Mouse (Mus musculus): ENCODE data around the gene Kif26b. TPM values are rescaled to one million over a fixed set of nuclear protein-coding genes. Genes with fewer than 3 reads are reported as not detected.

The Kif26b gene
- 1 to 10 TPM; 2.9 to 3.0 TPM for total RNA-seq (2021)
- long read RNA-seq, experiment 1, result 0 reads
- long read RNA-seq, experiment 2, partial matches to known transcripts, result 1 of 1 reads
- long read RNA-seq, experiment 2, other reads (novel, unspliced or antisense), result 0 of 1 reads

DNA sequence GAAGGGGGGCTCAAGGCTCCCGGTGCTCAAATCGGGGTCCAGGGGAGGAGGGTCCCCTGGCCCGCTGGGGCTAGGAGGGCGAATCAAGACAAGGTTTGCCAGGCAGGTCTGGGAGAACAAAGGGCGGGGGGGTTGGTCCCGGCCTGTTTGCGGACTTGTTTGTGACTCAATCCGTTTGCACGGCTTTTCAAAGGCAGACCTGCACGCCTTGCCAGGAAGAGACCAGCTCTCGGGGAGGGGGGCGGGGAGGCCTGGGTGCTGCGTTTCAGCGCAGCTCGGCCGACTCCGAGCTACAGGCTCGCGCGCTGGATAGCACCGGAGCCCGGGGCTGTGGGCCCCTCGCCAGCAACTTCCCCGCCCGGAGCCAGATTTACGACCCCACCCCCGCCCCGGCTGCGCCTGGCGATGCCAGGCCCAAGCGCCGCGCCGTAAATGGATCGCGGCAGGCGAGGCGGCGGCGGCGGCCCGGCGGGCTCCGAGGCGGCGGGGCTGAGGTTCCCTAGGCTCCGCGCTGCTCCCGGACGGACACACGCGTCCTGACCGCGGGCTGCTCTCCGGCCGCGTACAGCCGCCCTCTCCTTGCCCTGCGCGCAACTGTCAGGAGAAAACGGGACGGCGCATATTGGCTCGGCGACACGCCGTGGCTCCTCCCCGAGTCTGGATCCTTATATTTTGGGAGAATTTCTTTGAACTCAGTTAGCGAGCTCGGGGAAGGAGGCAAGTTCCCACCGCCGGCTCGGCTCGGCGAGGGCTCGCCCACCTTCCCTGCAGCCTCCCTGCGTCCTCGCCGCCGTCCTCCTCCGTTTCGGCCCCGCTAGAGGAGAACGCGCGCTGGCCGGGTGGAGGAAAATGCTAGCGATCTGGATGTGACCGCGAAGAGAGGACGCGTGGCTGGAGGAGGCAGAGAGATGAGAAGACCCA is at the start of gene Kif26b:
Gene Kif26b (plus strand): TSS at position 695 of the 921 bp plus-strand sequence.
- DNase-seq (ENCODE audit: low spot score in 2 of 2), result peak; percentile 39 to 49

- no peak for DNase-seq (ENCODE audit: low spot score in 2 of 2)
These were observed 45.1 kb upstream of the Kif26b start for GRCm38 (mm10) chr1:178483854-178484253.

- DNase-seq (ENCODE audit: low spot score in 2 of 2), result no peak
These were observed 43.6 kb upstream of the Kif26b start for GRCm38 (mm10) chr1:178485138-178485867.

DNA sequence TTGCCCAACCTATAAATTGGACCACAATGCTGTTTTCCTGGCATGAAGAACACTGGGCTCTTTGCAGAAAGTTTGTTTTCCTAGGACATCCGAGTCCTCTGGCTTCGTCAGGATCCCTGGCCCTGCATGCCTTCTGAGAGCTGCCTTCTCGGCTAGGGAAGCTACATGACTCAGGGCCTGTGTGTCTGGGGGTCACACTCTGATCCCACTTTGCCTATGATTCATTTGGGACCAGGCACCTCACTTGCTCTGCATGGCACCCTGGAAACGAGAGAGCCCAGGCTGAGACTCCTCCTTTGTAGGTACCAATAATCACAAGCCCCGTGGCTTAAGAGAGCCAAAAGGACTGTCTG is 43.1 kb upstream of the Kif26b start:
- no peak for DNase-seq (ENCODE audit: low spot score in 2 of 2)

DNA sequence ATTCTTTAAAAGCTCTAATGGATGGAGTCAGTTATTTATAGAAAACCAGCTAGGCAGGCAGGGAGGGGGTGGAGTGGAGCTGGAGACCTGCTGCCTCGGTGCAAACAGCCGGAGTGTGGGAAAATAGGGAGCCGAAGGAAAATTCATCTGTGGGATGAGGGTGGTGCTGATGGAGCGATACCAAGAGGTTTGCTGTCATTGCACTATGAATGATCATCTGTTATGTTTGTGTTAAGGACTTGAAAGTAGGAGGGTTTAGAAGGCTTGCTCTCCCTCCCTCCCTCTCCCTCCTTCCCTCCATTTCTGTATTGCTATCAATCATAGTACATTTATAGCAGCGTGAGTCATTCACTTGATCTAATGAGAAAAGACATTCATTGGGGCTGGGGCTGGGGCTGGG is 42.1 kb upstream of the Kif26b start:
- DNase-seq (ENCODE audit: low spot score in 2 of 2), result no peak

GRCm38 (mm10) chr1:178489127-178489526 is 39.8 kb upstream of the Kif26b start:
- no peak for DNase-seq (ENCODE audit: low spot score in 2 of 2)

DNA sequence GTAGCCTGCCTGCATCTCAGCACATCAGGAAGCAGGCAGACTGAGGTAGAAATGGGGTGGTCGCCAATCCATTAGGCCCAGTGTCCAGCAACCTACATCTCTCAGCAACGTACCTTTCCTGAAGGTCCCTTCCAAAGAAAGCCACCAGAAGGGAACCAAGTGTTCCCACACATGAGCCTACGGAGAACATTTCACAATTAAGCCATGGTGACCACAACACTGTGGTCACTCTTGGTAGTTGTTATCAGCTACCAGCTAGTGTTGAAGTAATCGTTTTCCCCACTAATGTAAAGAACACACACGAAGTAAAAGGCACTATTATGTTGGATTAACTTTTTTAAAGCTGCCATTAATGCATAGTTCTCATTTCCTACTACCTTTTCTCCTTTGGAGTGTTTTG is 37.2 kb upstream of the Kif26b start:
- DNase-seq (ENCODE audit: low spot score in 2 of 2), result no peak

DNA sequence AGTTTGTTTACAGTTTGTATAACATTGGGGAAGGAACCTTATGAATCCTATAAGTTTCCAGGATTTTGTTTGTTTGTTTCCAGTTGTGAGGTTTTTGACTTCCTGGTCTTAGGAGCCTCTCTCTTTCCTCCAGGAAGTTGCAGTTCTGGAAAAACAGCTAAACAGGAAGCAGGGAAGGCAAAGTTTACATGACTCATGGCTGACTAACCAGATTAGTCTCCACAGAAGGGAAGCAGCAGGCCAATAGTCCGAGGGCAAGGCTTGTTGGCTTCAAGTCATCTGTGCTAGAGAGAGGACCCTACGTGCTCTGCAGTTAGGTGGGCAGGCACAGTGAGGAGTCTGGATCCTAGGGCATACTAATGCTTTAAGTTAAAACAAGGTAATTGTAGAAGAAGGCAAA is 36.4 kb upstream of the Kif26b start:
- DNase-seq (ENCODE audit: low spot score in 2 of 2), result no peak

DNA sequence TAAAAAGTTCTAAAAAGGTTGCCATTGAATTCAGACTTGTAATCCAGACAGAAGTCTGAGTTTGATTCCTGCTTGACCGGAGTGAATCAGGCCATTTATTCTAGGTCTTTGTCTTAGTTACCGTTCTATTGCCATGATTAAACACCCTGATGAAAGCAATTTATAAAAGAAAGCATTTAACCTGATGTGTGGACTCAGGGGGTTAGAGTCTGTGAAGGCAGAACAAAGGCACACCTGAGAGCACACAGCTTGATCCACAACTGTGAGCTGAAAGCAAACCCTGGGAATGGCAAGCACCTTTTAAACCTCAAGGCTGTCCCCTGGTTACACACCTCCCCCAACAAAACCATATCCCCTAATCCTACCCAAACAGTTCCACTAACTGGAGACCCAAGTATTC is 32.7 kb upstream of the Kif26b start:
- DNase-seq (ENCODE audit: low spot score in 2 of 2), result no peak

GRCm38 (mm10) chr1:178496841-178497240 is 32.1 kb upstream of the Kif26b start:
- DNase-seq (ENCODE audit: low spot score in 2 of 2), result no peak

DNA sequence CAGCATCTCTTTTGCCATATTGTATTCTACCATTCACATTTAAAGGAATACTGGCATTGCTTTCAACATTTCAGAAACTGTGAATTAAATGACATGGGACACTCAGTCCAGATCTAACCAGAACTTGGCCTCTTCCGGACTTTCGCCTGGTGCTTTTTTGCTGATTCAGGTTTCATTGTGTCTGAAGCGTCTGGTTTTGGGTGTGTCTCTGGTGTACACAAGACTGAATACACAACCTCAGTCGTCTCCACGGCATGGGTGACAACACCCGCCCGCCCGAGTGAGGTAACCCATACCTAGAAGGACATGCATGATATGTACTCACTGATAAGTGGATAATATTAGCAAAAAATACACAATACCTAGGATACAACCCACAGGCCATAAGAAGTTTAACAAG is 22.0 kb upstream of the Kif26b start:
- DNase-seq (ENCODE audit: low spot score in 2 of 2), result no peak

- no peak for DNase-seq (ENCODE audit: low spot score in 2 of 2)
These were observed 16.4 kb upstream of the Kif26b start for GRCm38 (mm10) chr1:178512323-178513031.

GRCm38 (mm10) chr1:178513954-178514353 is 15.0 kb upstream of the Kif26b start:
- no peak for DNase-seq (ENCODE audit: low spot score in 2 of 2)

GRCm38 (mm10) chr1:178515839-178516238 is 13.1 kb upstream of the Kif26b start:
- no peak for DNase-seq (ENCODE audit: low spot score in 2 of 2)

- no peak for DNase-seq (ENCODE audit: low spot score in 2 of 2)
These were observed 6.5 kb upstream of the Kif26b start for GRCm38 (mm10) chr1:178522389-178522788.

GRCm38 (mm10) chr1:178523152-178523551 is 5.8 kb upstream of the Kif26b start:
- no peak for DNase-seq (ENCODE audit: low spot score in 2 of 2)

DNA sequence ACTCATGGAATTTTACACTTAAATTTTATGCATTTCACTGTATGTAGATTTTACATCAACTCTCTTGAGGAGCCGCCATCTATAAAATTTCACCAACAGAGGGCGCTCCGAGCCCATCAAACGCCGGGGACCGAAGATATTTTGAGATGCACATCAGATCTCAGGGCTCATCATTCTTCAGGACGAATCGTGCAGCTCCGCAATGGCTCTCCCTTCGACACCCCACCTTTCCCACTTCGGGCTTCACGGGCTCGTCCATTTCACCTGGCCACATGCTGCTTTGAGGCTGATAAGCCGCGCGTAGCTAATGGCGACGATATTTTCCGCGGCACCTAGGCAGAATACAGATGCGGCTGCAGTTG is 1.8 kb upstream of the Kif26b start:
- DNase-seq (ENCODE audit: low spot score in 2 of 2), result peak; percentile 54 to 63

DNA sequence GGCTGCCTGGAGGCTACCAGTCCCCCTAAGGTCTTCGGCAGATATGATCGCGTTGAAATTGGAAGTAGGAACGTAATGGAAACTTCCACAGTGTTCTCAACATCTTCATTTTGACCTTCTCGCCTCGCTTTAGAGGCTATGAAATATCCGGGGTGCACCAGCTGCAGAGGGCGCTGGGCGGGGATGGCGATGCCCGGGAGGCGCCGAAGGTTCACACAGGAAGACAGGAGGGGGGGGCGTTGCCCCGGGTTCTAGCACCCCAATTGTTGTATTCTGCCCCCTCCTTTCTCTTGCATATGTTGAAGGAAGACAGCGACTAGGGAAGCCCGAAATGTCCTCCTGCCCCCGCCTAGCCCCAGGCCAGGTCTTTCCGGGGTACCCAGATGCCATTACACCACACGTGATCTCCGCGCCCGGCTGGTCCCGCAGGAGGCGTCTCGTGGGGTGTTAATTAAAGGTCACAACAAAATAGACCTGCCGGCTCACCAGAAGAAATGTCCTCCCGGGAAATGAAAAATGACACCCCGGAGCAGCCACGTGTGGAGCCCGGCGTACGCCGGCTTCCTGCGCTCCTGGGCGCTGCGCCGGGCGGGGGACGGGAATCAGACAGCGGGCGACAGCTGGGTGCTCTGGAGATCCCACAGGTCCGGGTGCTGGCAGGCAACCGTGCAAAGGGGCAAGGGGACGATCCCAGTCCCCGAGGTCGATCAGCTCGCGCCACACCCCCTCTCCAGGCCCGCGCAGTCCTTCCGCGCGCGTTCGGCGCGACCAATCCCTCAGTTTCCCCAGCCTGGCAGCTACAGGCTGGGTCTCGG is 1.2 kb upstream of the Kif26b start:
- DNase-seq (ENCODE audit: low spot score in 2 of 2), result peak; percentile 29 to 39

DNA sequence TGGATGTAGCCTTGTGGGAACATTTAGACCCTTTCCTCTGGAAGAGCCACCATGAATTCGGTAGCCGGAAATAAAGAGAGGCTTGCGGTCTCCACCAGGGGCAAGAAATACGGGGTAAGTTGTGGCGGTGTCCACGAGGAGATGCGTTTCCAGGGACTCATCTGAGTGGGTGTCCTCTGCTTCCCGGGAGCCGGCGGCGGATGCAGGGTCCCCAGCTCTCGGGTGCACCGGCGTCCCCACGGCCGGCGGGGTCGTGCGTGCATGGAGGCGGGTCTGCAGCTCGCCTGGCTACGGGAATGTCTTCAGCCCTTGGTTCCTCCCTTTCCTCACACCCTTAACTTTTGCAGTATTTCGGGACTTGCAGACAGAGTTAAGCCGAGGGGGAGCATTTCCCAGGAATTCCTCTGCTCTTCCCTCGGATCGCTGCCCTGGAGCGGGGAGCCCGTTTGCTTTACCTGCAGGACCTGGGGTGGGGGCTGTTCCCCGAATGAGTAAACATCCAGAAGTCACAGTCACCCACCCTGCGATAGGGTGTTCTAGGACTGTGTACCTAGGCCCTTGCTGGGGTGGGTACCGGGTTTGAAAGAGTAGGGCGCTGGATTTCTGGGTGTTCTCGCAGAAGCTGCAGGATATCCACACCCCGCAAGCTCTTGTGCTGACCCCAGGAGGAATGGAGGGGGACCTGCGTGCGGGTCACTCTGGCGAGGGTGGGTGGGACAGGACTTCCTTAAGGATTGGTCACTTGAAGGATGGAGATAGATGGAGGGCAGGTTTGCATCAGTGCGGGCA is 781 bp downstream of the Kif26b start:
- peak in 1 of 2 experiments; percentile 14 for DNase-seq (ENCODE audit: low spot score in 2 of 2)

Data from gastrocnemius, postnatal 4 days (tissue).